In the genomic region with DNA sequence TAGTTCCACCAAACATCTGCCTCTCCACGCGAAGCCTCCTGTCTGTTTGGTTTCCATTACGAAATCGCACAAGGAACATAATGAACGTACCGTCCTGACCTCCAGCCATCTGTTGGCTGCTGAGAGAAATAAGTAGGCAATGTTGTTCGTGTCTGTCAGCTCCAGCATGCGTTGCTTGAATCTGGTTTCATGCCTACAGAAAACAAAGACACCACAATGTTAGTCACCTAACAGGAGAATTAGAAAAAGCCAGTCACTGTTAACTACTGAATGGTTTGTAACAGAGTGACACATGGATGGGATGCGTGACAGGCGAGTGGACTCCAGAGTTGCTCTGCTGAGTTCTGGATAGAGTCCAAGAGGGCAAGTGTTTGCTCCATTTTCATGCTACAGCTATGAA, we compare ENCODE assay signal across 12 mouse cellular contexts. TPM values are rescaled to one million over a fixed set of nuclear protein-coding genes. Genes with fewer than 3 reads are reported as not detected.
A peak's percentile ranks its signal among the peaks of the same experiment; 100 is the strongest.
DNase-seq lines count a peak whose midpoint lies in the region; ATAC-seq lines count a peak whose summit lies in the region.
"Had no signal": no experiment of that assay in that cellular context is flagged by ENCODE, and none has a peak within 500 bp of the region (broad histone marks: within the 10 kb centered on the region; RNA-seq: fewer than 3 reads in every experiment).

No protein-coding gene starts in this region.

- H3K4me3 ChIP-seq in hindbrain, embryonic 14.5 days (replicated peaks; ENCODE audit: low read length): no peak overlapping the region
- H3K4me3 ChIP-seq in hindbrain, embryonic 11.5 days (ENCODE audit: low read depth, low read length): no peak overlapping the region
- H3K4me3 ChIP-seq: liver, embryonic 13.5 days had no signal

- H3K27ac ChIP-seq in hindbrain, embryonic 14.5 days: no peak overlapping the region
- H3K27ac ChIP-seq in hindbrain, embryonic 11.5 days (ENCODE audit: low read depth, low read length): no peak overlapping the region
- H3K27ac ChIP-seq: kidney, postnatal 0 days; liver, embryonic 13.5 days had no signal

- DNase-seq in adrenal gland, adult (ENCODE audit: inconsistent age in 2 of 2, low spot score in 1 of 2): peak; percentile 28 to 32
- no peak for DNase-seq in adrenal gland, postnatal 14 days
- DNase-seq in hindbrain, embryonic 14.5 days (ENCODE audit: low spot score): no peak
- DNase-seq in hindbrain, embryonic 11.5 days (ENCODE audit: low spot score): no peak
- peak; percentile 8 for DNase-seq in cerebellum, adult 9-10 months
- DNase-seq in layer of hippocampus, postnatal 14 days (ENCODE audit: low spot score in 2 of 2): peak; percentile 11 to 22
- no peak for DNase-seq in adipocyte (ENCODE audit: low spot score)
- DNase-seq in ovary, postnatal 10 days (ENCODE audit: low spot score): no peak
- DNase-seq: forebrain, postnatal 0 days; liver, embryonic 13.5 days had no signal

- peak; percentile 27; the same call in 1 of the 2 replicates for ATAC-seq in hindbrain, embryonic 14.5 days (ENCODE audit: low FRiP score)
- ATAC-seq in hindbrain, embryonic 11.5 days (ENCODE audit: low FRiP score): no peak
- ATAC-seq: forebrain, postnatal 0 days had no signal

- no peaks in the 10 kb centered on the region for H3K9me3 ChIP-seq in hindbrain, embryonic 14.5 days (ENCODE audit: control insufficient read depth, low read length)
- H3K9me3 ChIP-seq in hindbrain, embryonic 11.5 days (ENCODE audit: control insufficient read depth, low read length): no peaks in the 10 kb centered on the region
- H3K9me3 ChIP-seq: G1E; liver, embryonic 13.5 days had no signal

- H3K4me2 ChIP-seq in hindbrain, embryonic 14.5 days (replicated peaks): no peak overlapping the region
- no peak overlapping the region for H3K4me2 ChIP-seq in hindbrain, embryonic 11.5 days (replicated peaks; ENCODE audit: low read depth, low read length)
- H3K4me2 ChIP-seq: liver, embryonic 13.5 days had no signal

- H3K27me3 ChIP-seq in hindbrain, embryonic 14.5 days (ENCODE audit: control insufficient read depth, insufficient read depth, low read length): no peaks in the 10 kb centered on the region
- H3K27me3 ChIP-seq in hindbrain, embryonic 11.5 days (ENCODE audit: control insufficient read depth, insufficient read depth, low read length): no peaks in the 10 kb centered on the region
- H3K27me3 ChIP-seq: liver, embryonic 13.5 days had no signal

- H3K36me3 ChIP-seq in hindbrain, embryonic 14.5 days (replicated peaks; ENCODE audit: control insufficient read depth, insufficient read depth): no peaks in the 10 kb centered on the region
- no peaks in the 10 kb centered on the region for H3K36me3 ChIP-seq in hindbrain, embryonic 11.5 days (ENCODE audit: control insufficient read depth, insufficient read depth, low read length)
- H3K36me3 ChIP-seq: G1E; liver, embryonic 13.5 days had no signal

- WGBS in hindbrain, embryonic 14.5 days: 70% methylated on average over 10 of the region's 10 CpGs
- 83% methylated on average over 10 of the region's 10 CpGs for WGBS in hindbrain, embryonic 11.5 days

- H3K9ac ChIP-seq in hindbrain, embryonic 14.5 days: no peak overlapping the region
- H3K9ac ChIP-seq in hindbrain, embryonic 11.5 days (ENCODE audit: low read depth, low read length): no peak overlapping the region
- H3K9ac ChIP-seq: forebrain, postnatal 0 days; liver, embryonic 13.5 days had no signal

- H3K4me1 ChIP-seq in hindbrain, embryonic 14.5 days (replicated peaks; ENCODE audit: control insufficient read depth, insufficient read depth, low read length): no peaks in the 10 kb centered on the region
- no peaks in the 10 kb centered on the region for H3K4me1 ChIP-seq in hindbrain, embryonic 11.5 days (replicated peaks; ENCODE audit: control insufficient read depth, insufficient read depth, low read length)
- H3K4me1 ChIP-seq: liver, embryonic 13.5 days had no signal

RNA-seq across cellular contexts. Expression of gene Kcnj8, which starts 42.9 kb away (rescaled TPM):
- total RNA-seq in adrenal gland, postnatal 14 days (2021): 20.5 and 24.1 TPM in 2 replicates
- 12.4 and 12.9 TPM in 2 replicates for polyA plus RNA-seq in hindbrain, embryonic 14.5 days (2014; fragmentation: Nextera tagmentation; extraction: Ambion mirVana)
- 4.1 and 4.8 TPM in 2 replicates for polyA plus RNA-seq in hindbrain, embryonic 11.5 days (2014; fragmentation: Nextera tagmentation; extraction: Ambion mirVana)
- 1 to 10 TPM; 2.8 to 4.1 TPM for total RNA-seq in layer of hippocampus, postnatal 14 days (2021)
- polyA plus RNA-seq: G1E had no signal

Comparison
In these comparisons a context has a peak if more than half of its experiments do, and no peak if none do; other contexts are left out.
1. DNase-seq: peak in adrenal gland, adult (2 of 2), cerebellum, adult 9-10 months (single experiment) and layer of hippocampus, postnatal 14 days (2 of 2); none in adrenal gland, postnatal 14 days (single experiment), hindbrain, embryonic 14.5 days (single experiment), hindbrain, embryonic 11.5 days (single experiment), adipocyte (single experiment) and ovary, postnatal 10 days (single experiment).